Mouse (Mus musculus) C2C12 (cell line): ENCODE measurements around the gene E2f2. TPM values are rescaled to one million over a fixed set of nuclear protein-coding genes. Genes with fewer than 3 reads are reported as not detected.

Experiments
- H3K27me3 ChIP-seq: one replicate; pipeline ENCODE4 v1.6.1; 2011; ENCODE audit not compliant: control insufficient read depth, insufficient read depth, insufficient read length
- H3K36me3 ChIP-seq: one replicate; pipeline ENCODE4 v1.6.1; 2011; ENCODE audit not compliant: control insufficient read depth, insufficient read depth
- H3K4me3 ChIP-seq: one replicate; pipeline ENCODE4 v1.5.1; 2011; ENCODE audit warnings: mild to moderate bottlenecking, control low read depth; ENCODE audit not compliant: poor library complexity, insufficient read depth, severe bottlenecking
- H3K79me2 ChIP-seq: one replicate; pipeline ENCODE4 v1.6.1; 2011; ENCODE audit not compliant: control insufficient read depth, insufficient read depth
- H3K79me3 ChIP-seq: one replicate; pipeline ENCODE4 v1.6.1; 2011; ENCODE audit warnings: low read depth, control low read depth
- H3ac ChIP-seq: one replicate; pipeline ENCODE3; 2011; ENCODE audit warnings: low read depth; ENCODE audit not compliant: control insufficient read depth, insufficient read length
- CEBPB ChIP-seq: IDR thresholded peaks from one replicate; pipeline ENCODE4 v1.6.1; 2011; ENCODE audit warnings: low read depth, mild to moderate bottlenecking, control low read depth, moderate library complexity
- CTCF ChIP-seq: IDR thresholded peaks from one replicate; pipeline ENCODE4 v1.5.1; 2011; ENCODE audit not compliant: control insufficient read depth, insufficient read depth, insufficient read length
- FOSL1 ChIP-seq: IDR thresholded peaks from one replicate; pipeline ENCODE4 v1.8.0; 2011; ENCODE audit warnings: mild to moderate bottlenecking, low read length; ENCODE audit not compliant: poor library complexity, insufficient read depth, severe bottlenecking
- MAX ChIP-seq: IDR thresholded peaks from one replicate; pipeline ENCODE4 v1.6.1; 2011; ENCODE audit warnings: mild to moderate bottlenecking, control low read depth
- MYOD1 ChIP-seq: IDR thresholded peaks from one replicate; pipeline ENCODE4 v1.6.1; 2011; ENCODE audit warnings: low read depth; ENCODE audit not compliant: control insufficient read depth, insufficient read length
- MYOG ChIP-seq: IDR thresholded peaks from one replicate; pipeline ENCODE4 v1.6.1; 2011; ENCODE audit not compliant: control insufficient read depth, insufficient read length; ENCODE audit errors: extremely low read depth
- USF1 ChIP-seq: IDR thresholded peaks from one replicate; pipeline ENCODE4 v1.6.1; 2011; ENCODE audit warnings: low read depth, mild to moderate bottlenecking, control low read depth, moderate library complexity
- polyA plus RNA-seq: library from polyadenylated mRNA; unstranded; fragments of >200 nt; fragmentation: generic; extraction: Trizol; gene quantifications from one replicate; pipeline ENCODE4 v1.2.1, GENCODE M21; 2012; ENCODE audit warnings: missing spikeins

The E2f2 gene
- polyA plus RNA-seq, 1 experiment, result 11.5 TPM

GRCm38 (mm10) chr4:136220133-136220775, 48.1 kb downstream of the E2f2 start:
- Histone ChIP-seq H3K36me3 (no peaks in the 10 kb centered on the region), H3ac (no peak overlapping the region), H3K27me3 (no peaks in the 10 kb centered on the region), H3K79me3 (no peaks in the 10 kb centered on the region), H3K4me3 (no peak overlapping the region), H3K79me2 (no peaks in the 10 kb centered on the region)
- no peak for TF ChIP-seq USF1
- no peak for TF ChIP-seq FOSL1
- TF ChIP-seq MYOD1, result no peak
- no peak for TF ChIP-seq MAX
- no peak for TF ChIP-seq MYOG
- no peak for TF ChIP-seq CTCF
- TF ChIP-seq CEBPB, result no peak

- Histone ChIP-seq H3ac (no peak overlapping the region), H3K79me3 (no peaks in the 10 kb centered on the region), H3K27me3 (no peaks in the 10 kb centered on the region), H3K79me2 (no peaks in the 10 kb centered on the region), H3K4me3 (no peak overlapping the region), H3K36me3 (no peaks in the 10 kb centered on the region)
- TF ChIP-seq MYOD1, result no peak
- TF ChIP-seq CTCF, result no peak
- TF ChIP-seq USF1, result no peak
- TF ChIP-seq MYOG, result no peak
- TF ChIP-seq FOSL1, result no peak
- no peak for TF ChIP-seq CEBPB
- no peak for TF ChIP-seq MAX
Observed at GRCm38 (mm10) chr4:136223549-136224239, 51.5 kb downstream of the E2f2 start.

- Histone ChIP-seq H3K79me3 (no peaks in the 10 kb centered on the region), H3K79me2 (no peaks in the 10 kb centered on the region), H3K4me3 (no peak overlapping the region), H3K36me3 (no peaks in the 10 kb centered on the region), H3K27me3 (no peaks in the 10 kb centered on the region), H3ac (no peak overlapping the region)
- TF ChIP-seq MYOG, result no peak
- no peak for TF ChIP-seq MAX
- TF ChIP-seq MYOD1, result no peak
- TF ChIP-seq USF1, result no peak
- TF ChIP-seq CTCF, result no peak
- no peak for TF ChIP-seq CEBPB
- TF ChIP-seq FOSL1, result no peak
Observed at GRCm38 (mm10) chr4:136224240-136224559, 52.0 kb downstream of the E2f2 start.

- TF ChIP-seq MYOG (no peak), CTCF (no peak), MAX (no peak)
- H3K4me3 ChIP-seq, result no peak overlapping the region
- no peak overlapping the region for H3ac ChIP-seq
- H3K27me3 ChIP-seq, result no peaks in the 10 kb centered on the region
- no peaks in the 10 kb centered on the region for H3K36me3 ChIP-seq
- no peaks in the 10 kb centered on the region for H3K79me2 ChIP-seq
- no peaks in the 10 kb centered on the region for H3K79me3 ChIP-seq
Observed at GRCm38 (mm10) chr4:136224677-136225460, 52.7 kb downstream of the E2f2 start.

- Histone ChIP-seq H3K79me3 (no peaks in the 10 kb centered on the region), H3K27me3 (no peaks in the 10 kb centered on the region), H3ac (no peak overlapping the region), H3K36me3 (no peaks in the 10 kb centered on the region), H3K4me3 (no peak overlapping the region), H3K79me2 (no peaks in the 10 kb centered on the region)
- TF ChIP-seq MYOD1 (no peak), CEBPB (no peak), CTCF (no peak), MAX (no peak), USF1 (no peak), MYOG (no peak), FOSL1 (no peak)
Observed at GRCm38 (mm10) chr4:136227408-136227807, 55.2 kb downstream of the E2f2 start.
